Comparison of ENCODE assay signal across 11 mouse cellular contexts in the genomic region with DNA sequence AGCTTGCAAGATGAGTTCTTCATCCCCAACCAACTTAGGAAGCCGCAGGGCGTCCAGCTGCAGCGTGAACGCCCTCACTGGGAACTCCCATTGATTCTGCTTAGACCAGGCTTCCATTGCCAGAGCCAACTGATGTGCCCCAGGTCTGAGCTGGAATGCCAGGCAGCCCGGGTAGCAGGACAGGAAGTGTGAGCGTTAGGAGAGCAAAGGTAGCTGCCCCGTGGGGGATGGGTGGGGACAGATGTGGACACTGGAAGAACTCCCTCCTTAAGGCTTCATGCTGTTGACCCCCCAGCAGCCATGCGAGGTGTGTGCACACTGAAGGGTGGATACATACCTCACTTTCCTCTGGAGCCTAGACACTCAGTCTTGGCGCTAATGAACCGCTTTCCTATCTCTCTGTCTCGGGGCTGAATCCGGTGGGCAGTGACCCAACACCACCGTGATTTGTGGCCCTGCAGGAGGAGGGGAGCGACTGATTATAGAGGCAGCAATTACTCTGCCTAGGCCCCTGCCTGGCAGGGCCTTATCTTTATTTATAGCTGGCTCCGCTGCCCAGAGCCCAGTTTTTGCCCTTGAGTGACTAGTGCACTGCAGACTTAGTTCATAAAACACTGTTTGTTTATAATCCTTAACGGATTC.
A peak's percentile ranks its signal among the peaks of the same experiment; 100 is the strongest.
DNase-seq lines count a peak whose midpoint lies in the region; ATAC-seq and TF ChIP-seq lines count a peak whose summit lies in the region.
"Had no signal": no experiment of that assay in that cellular context is flagged by ENCODE, and none has a peak within 500 bp of the region (broad histone marks: within the 10 kb centered on the region; RNA-seq: fewer than 3 reads in every experiment).

No protein-coding gene starts in this region.

- H3K36me3 ChIP-seq in heart, embryonic 16.5 days (ENCODE audit: control insufficient read depth, insufficient read depth) = no peaks in the 10 kb centered on the region
- no peaks in the 10 kb centered on the region for H3K36me3 ChIP-seq in thymus, adult 2 months (ENCODE audit: control insufficient read depth, insufficient read depth, low read length)

- no peak for TF ChIP-seq POLR2A in thymus, adult 2 months (IDR thresholded peaks at IDR 0.05; ENCODE audit: control insufficient read depth, extremely low read depth, insufficient read depth, low read length, poor library complexity)

- no peak overlapping the region for H3K4me2 ChIP-seq in heart, embryonic 16.5 days (ENCODE audit: low read depth, low read length)

- no peak overlapping the region for H3K4me3 ChIP-seq in heart, embryonic 16.5 days (ENCODE audit: low read length)
- H3K4me3 ChIP-seq in thymus, adult 2 months (ENCODE audit: control insufficient read depth, insufficient read depth, low read length) = no peak overlapping the region

- peak; percentile 61; the same call in 1 of the 2 replicates for ATAC-seq in heart, embryonic 16.5 days (replicated peaks; ENCODE audit: extremely low read depth, insufficient read depth, low FRiP score)
- ATAC-seq: lung, postnatal 0 days; Patski had no signal

- 0 out of 2 replicates have a peak overlapping the region, but pooled peaks have one; percentile 8 for H3K9ac ChIP-seq in heart, embryonic 16.5 days (ENCODE audit: low read length)

- 41% methylated on average over 16 of the region's 16 CpGs for WGBS in heart, embryonic 16.5 days
- WGBS in thymus, adult 2 months = 84% methylated on average over 16 of the region's 16 CpGs

- peaks cover 44% of the 10 kb centered on the region for H3K4me1 ChIP-seq in heart, embryonic 16.5 days (ENCODE audit: control insufficient read depth, insufficient read depth, low read length)
- peaks cover 5% of the 10 kb centered on the region for H3K4me1 ChIP-seq in thymus, adult 2 months (replicated peaks; ENCODE audit: control insufficient read depth, insufficient read depth, low read length)

- H3K27ac ChIP-seq in heart, embryonic 16.5 days (ENCODE audit: low read length) = peak overlapping the region; percentile 76
- no peak overlapping the region for H3K27ac ChIP-seq in thymus, adult 2 months (ENCODE audit: control insufficient read depth, insufficient read depth, low read length)

- no peak for TF ChIP-seq CTCF in thymus, adult 2 months (IDR thresholded peaks at IDR 0.05; ENCODE audit: borderline replicate concordance, control insufficient read depth, extremely low read depth, insufficient read depth, low read length, poor library complexity)

- peak; percentile 91 for DNase-seq in heart, adult 11 months
- DNase-seq in heart, adult 8-10 months (ENCODE audit: low spot score) = no peak
- peak; percentile 50 for DNase-seq in adrenal gland, adult 8-10 months
- peak; percentile 23 for DNase-seq in kidney, postnatal 14 days
- DNase-seq in gastrocnemius, postnatal 25 days = no peak
- DNase-seq in thymus, adult 2 months = no peak
- no peak for DNase-seq in urinary bladder, postnatal 25 days (ENCODE audit: low spot score)
- DNase-seq: embryo, embryonic 11 days had no signal

- no peaks in the 10 kb centered on the region for H3K27me3 ChIP-seq in heart, embryonic 16.5 days (ENCODE audit: control insufficient read depth, insufficient read depth, low read length)
- no peaks in the 10 kb centered on the region for H3K27me3 ChIP-seq in thymus, adult 2 months (ENCODE audit: control insufficient read depth, insufficient read depth, low read length)

- no peaks in the 10 kb centered on the region for H3K9me3 ChIP-seq in heart, embryonic 16.5 days (replicated peaks; ENCODE audit: control insufficient read depth, low read length)

Comparison
In these comparisons a context has a peak if more than half of its experiments do, and no peak if none do; other contexts are left out.
1. DNase-seq: peak in heart, adult 11 months (single experiment), adrenal gland, adult 8-10 months (single experiment) and kidney, postnatal 14 days (single experiment); none in heart, adult 8-10 months (single experiment), gastrocnemius, postnatal 25 days (single experiment), thymus, adult 2 months (single experiment) and urinary bladder, postnatal 25 days (single experiment).